Mouse (Mus musculus): ENCODE measurements around the gene Snx10. TPM values are rescaled to one million over a fixed set of nuclear protein-coding genes. Genes with fewer than 3 reads are reported as not detected.
A peak's percentile ranks its signal among the peaks of the same experiment; 100 is the strongest.

Gene Snx10
- total RNA-seq, 1 experiment, result 21.2 TPM

DNA sequence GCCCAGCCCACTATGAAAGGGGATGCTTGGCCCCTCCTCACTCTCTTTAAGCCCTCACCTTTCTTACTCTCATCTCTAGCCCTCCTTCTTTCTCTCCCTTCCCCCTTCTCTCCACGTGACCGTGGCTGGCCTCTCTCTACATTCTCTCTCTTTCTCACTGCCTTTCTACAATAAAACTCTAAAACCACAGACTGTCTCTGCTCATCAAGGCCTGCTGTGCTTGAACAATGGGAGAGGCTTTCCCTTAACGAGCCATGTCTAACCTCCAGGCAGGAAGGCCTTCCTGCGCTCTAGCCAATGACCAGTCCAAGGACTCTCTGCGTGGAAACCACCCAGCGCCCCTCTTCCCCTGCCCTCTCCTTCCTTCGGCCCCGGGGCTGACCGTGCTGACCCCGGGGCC lies 11.9 kb downstream of the Snx10 start:
- Histone ChIP-seq H3K4me1 (ENCODE audit: control insufficient read depth in 2 of 2, insufficient read depth in 2 of 2, low read length in 2 of 2, poor library complexity in 1 of 2) (peaks cover 7 to 26% of the 10 kb centered on the region in 2 experiments; a peak in 3 of 4 replicates), H3K9me3 (ENCODE audit: control insufficient read depth, insufficient read depth, low read depth, low read length) (no peaks in the 10 kb centered on the region), H3K9ac (ENCODE audit: insufficient read depth, low read depth, low read length, poor library complexity, severe bottlenecking) (peak overlapping the region; percentile 42; the same call in 1 of the 2 replicates), H3K36me3 (ENCODE audit: control insufficient read depth, insufficient read depth, low read length, poor library complexity, severe bottlenecking) (peaks cover 6% of the 10 kb centered on the region; the same call in 1 of the 2 replicates), H3K27ac (ENCODE audit: insufficient read depth, low read depth, low read length, poor library complexity, severe bottlenecking) (peak overlapping the region; percentile 80), H3K4me3 (ENCODE audit: insufficient read depth in 1 of 2, low read depth in 1 of 2, low read length in 2 of 2, poor library complexity in 1 of 2, severe bottlenecking in 1 of 2) (peak overlapping the region in 1 of 2 experiments; percentile 17; a peak in 2 of 4 replicates)
- DNase-seq (ENCODE audit: low read depth, low spot score), result peak; percentile 68
- in situ Hi-C loops (cut with MboI; ENCODE audit: low sequenced_read_pairs in 2 of 2, unreplicated experiment in 2 of 2), result no loop called here
- TF ChIP-seq ZNF384 (IDR thresholded peaks at IDR 0.05; ENCODE audit: low read depth, low read length), result no peak

DNA sequence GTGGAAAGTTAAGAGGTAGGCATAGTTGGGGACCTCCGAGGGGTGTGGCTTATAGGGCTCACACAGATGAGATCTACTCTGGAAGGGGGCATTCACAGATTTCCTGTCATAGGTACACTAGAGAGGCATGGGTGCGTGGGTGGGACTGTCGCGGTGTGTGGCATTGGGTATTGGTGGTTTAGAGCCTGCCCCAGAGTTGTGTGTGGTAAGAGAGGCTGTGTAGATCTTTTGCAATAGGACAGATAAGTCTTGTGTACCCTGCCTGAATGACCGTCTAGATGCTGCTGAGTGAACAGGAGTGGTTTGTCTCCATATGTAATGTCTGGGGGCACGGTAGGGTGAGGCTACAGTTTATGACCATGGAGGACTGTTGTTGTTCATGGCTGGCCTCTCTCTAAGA lies 16.8 kb downstream of the Snx10 start:
- Histone ChIP-seq H3K4me1 (ENCODE audit: control insufficient read depth in 2 of 2, insufficient read depth in 2 of 2, low read length in 2 of 2, poor library complexity in 1 of 2) (peaks cover 13 to 30% of the 10 kb centered on the region in 2 experiments), H3K36me3 (ENCODE audit: control insufficient read depth, insufficient read depth, low read length, poor library complexity, severe bottlenecking) (peaks cover 6% of the 10 kb centered on the region; the same call in 1 of the 2 replicates), H3K9me3 (ENCODE audit: control insufficient read depth, insufficient read depth, low read depth, low read length) (no peaks in the 10 kb centered on the region), H3K9ac (ENCODE audit: insufficient read depth, low read depth, low read length, poor library complexity, severe bottlenecking) (no peak overlapping the region), H3K27ac (ENCODE audit: insufficient read depth, low read depth, low read length, poor library complexity, severe bottlenecking) (no peak overlapping the region), H3K4me3 (ENCODE audit: insufficient read depth in 1 of 2, low read depth in 1 of 2, low read length in 2 of 2, poor library complexity in 1 of 2, severe bottlenecking in 1 of 2) (no peak overlapping the region)
- TF ChIP-seq ZC3H11A (IDR thresholded peaks at IDR 0.05; ENCODE audit: borderline replicate concordance, low read depth, low read length), result no peak
- TF ChIP-seq HCFC1 (IDR thresholded peaks at IDR 0.05; ENCODE audit: borderline replicate concordance, insufficient read depth, low read length), result no peak
- no peak for TF ChIP-seq MAFK (IDR thresholded peaks at IDR 0.05; ENCODE audit: insufficient read depth, low read depth, low read length)
- TF ChIP-seq CHD2 (IDR thresholded peaks at IDR 0.05; ENCODE audit: low read depth, low read length), result no peak
- no peak for TF ChIP-seq ZNF384 (IDR thresholded peaks at IDR 0.05; ENCODE audit: low read depth, low read length)
- DNase-seq (ENCODE audit: low read depth, low spot score), result no peak
- in situ Hi-C loops (cut with MboI; ENCODE audit: low sequenced_read_pairs in 2 of 2, unreplicated experiment in 2 of 2), result no loop called here

DNA sequence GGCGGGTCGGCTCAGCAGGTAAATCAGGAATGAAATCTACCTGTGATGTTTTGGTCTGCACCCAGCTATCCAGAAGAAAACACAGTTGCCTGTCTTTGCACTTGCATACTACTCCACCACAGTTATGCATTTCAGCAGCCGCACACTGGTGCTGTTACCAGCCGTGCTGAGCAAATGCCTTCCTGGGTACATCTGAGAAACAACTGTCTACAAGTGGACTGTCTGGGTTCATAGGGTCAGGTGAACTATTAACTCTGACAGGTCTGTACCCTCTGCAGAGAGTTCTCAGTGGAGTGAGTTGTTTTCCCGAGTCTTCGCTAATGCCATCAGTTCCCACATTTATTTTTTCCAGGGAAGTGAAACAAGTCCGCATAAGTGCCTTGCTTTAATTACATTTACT lies 17.7 kb downstream of the Snx10 start:
- H3K9me3 ChIP-seq (ENCODE audit: control insufficient read depth, insufficient read depth, low read depth, low read length), result no peaks in the 10 kb centered on the region
- in situ Hi-C loops (cut with MboI; ENCODE audit: low sequenced_read_pairs in 2 of 2, unreplicated experiment in 2 of 2), result no loop called here
- peaks cover 15 to 26% of the 10 kb centered on the region in 2 experiments for H3K4me1 ChIP-seq (ENCODE audit: control insufficient read depth in 2 of 2, insufficient read depth in 2 of 2, low read length in 2 of 2, poor library complexity in 1 of 2)
- no peak overlapping the region for H3K27ac ChIP-seq (ENCODE audit: insufficient read depth, low read depth, low read length, poor library complexity, severe bottlenecking)
- TF ChIP-seq ZNF384 (IDR thresholded peaks at IDR 0.05; ENCODE audit: low read depth, low read length), result no peak
- TF ChIP-seq ZC3H11A (IDR thresholded peaks at IDR 0.05; ENCODE audit: borderline replicate concordance, low read depth, low read length), result no peak
- TF ChIP-seq CHD2 (IDR thresholded peaks at IDR 0.05; ENCODE audit: low read depth, low read length), result no peak
- peaks cover 3% of the 10 kb centered on the region; the same call in 1 of the 2 replicates for H3K36me3 ChIP-seq (ENCODE audit: control insufficient read depth, insufficient read depth, low read length, poor library complexity, severe bottlenecking)
- DNase-seq (ENCODE audit: low read depth, low spot score), result no peak
- no peak overlapping the region for H3K9ac ChIP-seq (ENCODE audit: insufficient read depth, low read depth, low read length, poor library complexity, severe bottlenecking)
- H3K4me3 ChIP-seq (ENCODE audit: insufficient read depth in 1 of 2, low read depth in 1 of 2, low read length in 2 of 2, poor library complexity in 1 of 2, severe bottlenecking in 1 of 2), result no peak overlapping the region

DNA sequence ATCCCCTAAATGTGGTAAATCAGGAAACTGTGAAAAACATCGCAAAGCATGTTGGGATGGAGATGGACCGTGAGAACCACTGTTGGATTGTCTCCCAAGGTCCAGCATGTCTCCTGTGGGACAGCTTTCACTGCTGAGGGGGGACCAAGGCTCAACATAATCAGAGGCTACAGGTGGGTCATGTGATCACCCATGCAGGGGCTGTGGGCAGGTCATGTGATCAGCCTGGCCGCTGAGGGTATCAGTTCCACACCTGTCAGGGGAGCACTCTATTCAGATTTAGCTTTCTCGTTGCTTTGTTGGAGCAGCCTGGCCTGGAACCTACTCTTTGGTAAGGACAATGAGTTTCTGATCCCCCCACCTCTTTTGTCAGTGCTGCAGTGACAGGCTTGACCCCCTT lies 18.4 kb downstream of the Snx10 start:
- Histone ChIP-seq H3K9me3 (ENCODE audit: control insufficient read depth, insufficient read depth, low read depth, low read length) (no peaks in the 10 kb centered on the region), H3K4me1 (ENCODE audit: control insufficient read depth in 2 of 2, insufficient read depth in 2 of 2, low read length in 2 of 2, poor library complexity in 1 of 2) (peaks cover 15 to 28% of the 10 kb centered on the region in 2 experiments), H3K9ac (ENCODE audit: insufficient read depth, low read depth, low read length, poor library complexity, severe bottlenecking) (no peak overlapping the region), H3K36me3 (ENCODE audit: control insufficient read depth, insufficient read depth, low read length, poor library complexity, severe bottlenecking) (no peaks in the 10 kb centered on the region), H3K4me3 (ENCODE audit: insufficient read depth in 1 of 2, low read depth in 1 of 2, low read length in 2 of 2, poor library complexity in 1 of 2, severe bottlenecking in 1 of 2) (no peak overlapping the region), H3K27ac (ENCODE audit: insufficient read depth, low read depth, low read length, poor library complexity, severe bottlenecking) (no peak overlapping the region)
- no peak for DNase-seq (ENCODE audit: low read depth, low spot score)
- TF ChIP-seq ZNF384 (IDR thresholded peaks at IDR 0.05; ENCODE audit: low read depth, low read length) (no peak), ZC3H11A (IDR thresholded peaks at IDR 0.05; ENCODE audit: borderline replicate concordance, low read depth, low read length) (no peak), CHD2 (IDR thresholded peaks at IDR 0.05; ENCODE audit: low read depth, low read length) (no peak), HCFC1 (IDR thresholded peaks at IDR 0.05; ENCODE audit: borderline replicate concordance, insufficient read depth, low read length) (no peak), MAFK (IDR thresholded peaks at IDR 0.05; ENCODE audit: insufficient read depth, low read depth, low read length) (no peak)
- in situ Hi-C loops (cut with MboI; ENCODE audit: low sequenced_read_pairs in 2 of 2, unreplicated experiment in 2 of 2), result no loop called here

DNA sequence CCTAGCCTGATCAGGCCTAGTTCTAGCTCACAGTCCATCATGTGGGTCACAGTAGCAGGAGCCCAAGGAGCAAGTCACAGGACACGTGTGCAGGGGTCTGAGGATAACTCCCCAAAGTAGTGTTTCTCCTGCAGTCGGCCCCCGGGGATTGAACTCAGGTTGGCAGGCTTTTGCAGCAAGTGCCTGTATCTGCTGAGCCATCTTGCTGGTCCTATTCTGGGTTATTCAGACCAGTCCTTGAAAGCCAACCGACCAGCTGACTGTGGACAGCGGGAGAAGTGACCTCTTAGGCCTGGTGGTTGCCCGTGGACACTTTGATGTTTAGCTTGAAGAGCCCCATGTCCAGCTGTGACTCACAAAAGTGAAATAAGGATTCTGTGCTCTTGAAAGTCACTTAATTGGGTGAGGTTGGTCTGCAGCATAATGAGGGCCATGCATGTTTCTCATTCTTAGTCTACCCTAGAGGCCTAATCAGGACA lies 20.0 kb downstream of the Snx10 start:
- Histone ChIP-seq H3K36me3 (ENCODE audit: control insufficient read depth, insufficient read depth, low read length, poor library complexity, severe bottlenecking) (no peaks in the 10 kb centered on the region), H3K27ac (ENCODE audit: insufficient read depth, low read depth, low read length, poor library complexity, severe bottlenecking) (peak overlapping the region; percentile 65), H3K9ac (ENCODE audit: insufficient read depth, low read depth, low read length, poor library complexity, severe bottlenecking) (no peak overlapping the region), H3K9me3 (ENCODE audit: control insufficient read depth, insufficient read depth, low read depth, low read length) (no peaks in the 10 kb centered on the region), H3K4me3 (ENCODE audit: insufficient read depth in 1 of 2, low read depth in 1 of 2, low read length in 2 of 2, poor library complexity in 1 of 2, severe bottlenecking in 1 of 2) (no peak overlapping the region), H3K4me1 (ENCODE audit: control insufficient read depth in 2 of 2, insufficient read depth in 2 of 2, low read length in 2 of 2, poor library complexity in 1 of 2) (peaks cover 15 to 31% of the 10 kb centered on the region in 2 experiments)
- in situ Hi-C loops (cut with MboI; ENCODE audit: low sequenced_read_pairs in 2 of 2, unreplicated experiment in 2 of 2), result no loop called here
- no peak for DNase-seq (ENCODE audit: low read depth, low spot score)
- TF ChIP-seq HCFC1 (IDR thresholded peaks at IDR 0.05; ENCODE audit: borderline replicate concordance, insufficient read depth, low read length) (no peak), CHD2 (IDR thresholded peaks at IDR 0.05; ENCODE audit: low read depth, low read length) (no peak), ZC3H11A (IDR thresholded peaks at IDR 0.05; ENCODE audit: borderline replicate concordance, low read depth, low read length) (no peak), ZNF384 (IDR thresholded peaks at IDR 0.05; ENCODE audit: low read depth, low read length) (no peak), MAFK (IDR thresholded peaks at IDR 0.05; ENCODE audit: insufficient read depth, low read depth, low read length) (no peak)

Measured in ES-E14 (cell line).